Mouse (Mus musculus): Measurements from ENCODE around the gene Ifitm10. TPM values are rescaled to one million over a fixed set of nuclear protein-coding genes. Genes with fewer than 3 reads are reported as not detected.

Ifitm10 gene
- polyA plus RNA-seq, 1 experiment from 2014 or later, result 2.2 TPM

DNA sequence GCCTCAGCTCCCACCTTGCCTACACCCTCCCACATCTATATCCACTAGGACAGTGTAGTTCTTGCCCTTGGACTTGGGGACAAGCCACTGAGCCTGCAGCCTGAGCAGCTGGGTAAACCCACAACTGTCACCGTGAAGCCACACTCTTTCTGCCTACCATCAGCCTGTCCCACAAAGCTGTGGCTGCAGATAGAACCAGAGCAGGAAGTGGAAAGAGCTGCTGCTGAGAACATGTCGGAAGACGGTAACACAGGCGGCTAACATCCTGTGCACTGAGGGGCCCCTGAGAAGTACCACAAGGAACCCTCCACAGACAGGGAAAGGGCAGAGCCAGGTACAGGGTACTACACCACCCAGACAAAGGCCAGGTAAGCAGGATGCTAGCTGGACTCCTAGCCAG, 7.6 kb upstream of the Ifitm10 start:
- Histone ChIP-seq H3K4me2 (ENCODE audit: low read depth, low read length) (no peak overlapping the region), H3K4me3 (ENCODE audit: low read depth, low read length) (no peak overlapping the region), H3K27me3 (ENCODE audit: insufficient read depth, low read length) (no peaks in the 10 kb centered on the region), H3K27ac (ENCODE audit: low read depth) (no peak overlapping the region), H3K36me3 (replicated peaks; ENCODE audit: insufficient read depth, low read length) (peaks cover 97% of the 10 kb centered on the region), H3K9me3 (ENCODE audit: low read length) (no peaks in the 10 kb centered on the region), H3K9ac (replicated peaks) (no peak overlapping the region), H3K4me1 (ENCODE audit: insufficient read depth) (peaks cover 40% of the 10 kb centered on the region)
- no peak for TF ChIP-seq CTCF (IDR thresholded peaks at IDR 0.05; ENCODE audit: low read depth)
- ATAC-seq, result peak; percentile 17; the same call in 1 of the 2 replicates
- WGBS (ENCODE audit: insufficient replicate concordance), result 34% methylated on average over 4 of the region's 4 CpGs
- no peak for DNase-seq

- DNase-seq, result no peak
- Histone ChIP-seq H3K36me3 (replicated peaks; ENCODE audit: insufficient read depth, low read length) (peaks cover 91% of the 10 kb centered on the region), H3K4me1 (ENCODE audit: insufficient read depth) (peaks cover 21% of the 10 kb centered on the region), H3K27me3 (ENCODE audit: insufficient read depth, low read length) (no peaks in the 10 kb centered on the region), H3K9me3 (ENCODE audit: low read length) (no peaks in the 10 kb centered on the region), H3K9ac (replicated peaks) (no peak overlapping the region), H3K27ac (ENCODE audit: low read depth) (no peak overlapping the region), H3K4me3 (ENCODE audit: low read depth, low read length) (no peak overlapping the region), H3K4me2 (ENCODE audit: low read depth, low read length) (no peak overlapping the region)
- WGBS (ENCODE audit: insufficient replicate concordance), result 83% methylated on average over 6 of the region's 6 CpGs
- no peak for ATAC-seq
- TF ChIP-seq CTCF (IDR thresholded peaks at IDR 0.05; ENCODE audit: low read depth) (no peak), EP300 (IDR thresholded peaks at IDR 0.05; ENCODE audit: low read depth) (no peak)
These were observed 5.6 kb upstream of the Ifitm10 start for GRCm38 (mm10) chr7:142379186-142379585.

GRCm38 (mm10) chr7:142377233-142377925, 3.8 kb upstream of the Ifitm10 start:
- H3K9me3 ChIP-seq (ENCODE audit: low read length), result no peaks in the 10 kb centered on the region
- 0 out of 2 replicates have a peak overlapping the region, but pooled peaks have one; percentile 38 for H3K9ac ChIP-seq (replicated peaks)
- H3K27me3 ChIP-seq (ENCODE audit: insufficient read depth, low read length), result peaks cover 9% of the 10 kb centered on the region; the same call in 1 of the 2 replicates
- ATAC-seq (peak; percentile 58), DNase-seq (no peak)
- TF ChIP-seq CTCF (IDR thresholded peaks at IDR 0.05; ENCODE audit: low read depth) (no peak), EP300 (IDR thresholded peaks at IDR 0.05; ENCODE audit: low read depth) (peak; percentile 99)
- H3K27ac ChIP-seq (ENCODE audit: low read depth), result peak overlapping the region; percentile 57; the same call in 1 of the 2 replicates
- H3K4me1 ChIP-seq (ENCODE audit: insufficient read depth), result peaks cover 15% of the 10 kb centered on the region
- 45% methylated on average over 14 of the region's 14 CpGs for WGBS (ENCODE audit: insufficient replicate concordance)
- H3K4me3 ChIP-seq (ENCODE audit: low read depth, low read length), result no peak overlapping the region
- H3K4me2 ChIP-seq (ENCODE audit: low read depth, low read length), result peak overlapping the region; percentile 55
- H3K36me3 ChIP-seq (replicated peaks; ENCODE audit: insufficient read depth, low read length), result peaks cover 73% of the 10 kb centered on the region

DNA sequence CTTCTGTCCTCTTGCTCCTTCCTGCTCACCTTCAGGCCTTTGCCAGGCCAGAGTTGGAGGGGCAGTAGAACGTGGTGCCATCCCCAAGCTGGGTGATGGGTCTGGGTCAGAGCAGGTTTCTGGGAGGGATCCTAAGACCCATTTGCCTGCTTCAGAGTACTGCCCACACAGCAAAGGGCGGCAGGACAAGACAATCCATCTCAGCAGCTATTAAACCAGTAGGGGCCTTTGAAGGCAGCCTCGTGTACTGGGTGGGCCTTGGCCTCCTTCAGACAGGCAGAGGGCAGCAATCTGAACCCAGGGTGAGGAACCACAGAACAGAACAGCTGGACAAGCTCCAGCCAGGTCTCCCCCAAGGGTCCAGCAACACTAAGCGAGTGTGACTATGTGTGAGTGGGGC, 2.5 kb upstream of the Ifitm10 start:
- TF ChIP-seq CTCF (IDR thresholded peaks at IDR 0.05; ENCODE audit: low read depth), result no peak
- H3K4me3 ChIP-seq (ENCODE audit: low read depth, low read length), result no peak overlapping the region
- DNase-seq (no peak), ATAC-seq (no peak)
- 84% methylated on average over 4 of the region's 4 CpGs for WGBS (ENCODE audit: insufficient replicate concordance)
- peaks cover 8% of the 10 kb centered on the region for H3K4me1 ChIP-seq (ENCODE audit: insufficient read depth)
- peaks cover 60% of the 10 kb centered on the region for H3K36me3 ChIP-seq (replicated peaks; ENCODE audit: insufficient read depth, low read length)
- no peak overlapping the region for H3K4me2 ChIP-seq (ENCODE audit: low read depth, low read length)
- H3K27me3 ChIP-seq (ENCODE audit: insufficient read depth, low read length), result peaks cover 22% of the 10 kb centered on the region
- no peaks in the 10 kb centered on the region for H3K9me3 ChIP-seq (ENCODE audit: low read length)
- no peak overlapping the region for H3K9ac ChIP-seq (replicated peaks)
- H3K27ac ChIP-seq (ENCODE audit: low read depth), result no peak overlapping the region

- no peak for TF ChIP-seq EP300 (IDR thresholded peaks at IDR 0.05; ENCODE audit: low read depth)
- TF ChIP-seq CTCF (IDR thresholded peaks at IDR 0.05; ENCODE audit: low read depth), result no peak
- DNase-seq (no peak), ATAC-seq (no peak)
- Histone ChIP-seq H3K36me3 (replicated peaks; ENCODE audit: insufficient read depth, low read length) (peaks cover 52% of the 10 kb centered on the region), H3K27ac (ENCODE audit: low read depth) (no peak overlapping the region), H3K9ac (replicated peaks) (no peak overlapping the region), H3K4me3 (ENCODE audit: low read depth, low read length) (no peak overlapping the region), H3K9me3 (ENCODE audit: low read length) (no peaks in the 10 kb centered on the region), H3K4me2 (ENCODE audit: low read depth, low read length) (no peak overlapping the region), H3K27me3 (ENCODE audit: insufficient read depth, low read length) (peaks cover 30% of the 10 kb centered on the region), H3K4me1 (ENCODE audit: insufficient read depth) (peaks cover 7% of the 10 kb centered on the region)
- WGBS (ENCODE audit: insufficient replicate concordance), result 75% methylated on average over 6 of the region's 6 CpGs
These were observed 1.7 kb upstream of the Ifitm10 start for GRCm38 (mm10) chr7:142375261-142375724.

- H3K4me3 ChIP-seq (ENCODE audit: low read depth, low read length), result no peak overlapping the region
- H3K9ac ChIP-seq (replicated peaks), result no peak overlapping the region
- H3K9me3 ChIP-seq (ENCODE audit: low read length), result no peaks in the 10 kb centered on the region
- no peak for ATAC-seq
- TF ChIP-seq EP300 (IDR thresholded peaks at IDR 0.05; ENCODE audit: low read depth), result no peak
- H3K27ac ChIP-seq (ENCODE audit: low read depth), result 0 out of 2 replicates have a peak overlapping the region, but pooled peaks have one; percentile 16
- WGBS (ENCODE audit: insufficient replicate concordance), result 83% methylated on average over 5 of the region's 5 CpGs
- peaks cover 36% of the 10 kb centered on the region for H3K27me3 ChIP-seq (ENCODE audit: insufficient read depth, low read length)
- H3K4me1 ChIP-seq (ENCODE audit: insufficient read depth), result peaks cover 7% of the 10 kb centered on the region
- H3K36me3 ChIP-seq (replicated peaks; ENCODE audit: insufficient read depth, low read length), result peaks cover 44% of the 10 kb centered on the region
- no peak overlapping the region for H3K4me2 ChIP-seq (ENCODE audit: low read depth, low read length)
- no peak for DNase-seq
These were observed 961 bp upstream of the Ifitm10 start for GRCm38 (mm10) chr7:142374413-142375015.
